Mouse (Mus musculus): ENCODE data around the gene Slc30a1. TPM values are rescaled to one million over a fixed set of nuclear protein-coding genes. Genes with fewer than 3 reads are reported as not detected.

Gene Slc30a1
- polyA plus RNA-seq, 1 experiment: 11.2 TPM

DNA sequence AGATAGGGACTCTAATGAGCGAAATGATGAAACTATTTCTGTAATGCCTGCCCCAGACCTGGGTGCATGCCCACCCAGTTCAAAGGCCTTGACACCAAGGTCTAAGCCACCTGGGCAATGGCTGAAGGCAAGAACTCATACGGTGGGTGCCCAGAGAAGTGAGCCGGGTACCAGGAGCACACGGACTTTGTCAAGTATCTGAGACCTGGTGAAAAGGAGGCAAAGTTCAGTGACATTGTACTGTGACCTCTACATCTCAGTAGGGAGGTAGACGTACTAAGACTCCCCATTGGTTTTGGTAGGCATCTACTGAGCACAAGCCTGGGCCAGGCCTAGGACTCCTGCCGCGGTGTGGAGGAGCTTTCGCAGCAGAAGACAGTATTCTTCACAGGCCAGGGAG, 38.8 kb downstream of the Slc30a1 start:
- no peak for DNase-seq (ENCODE audit: low spot score)

DNA sequence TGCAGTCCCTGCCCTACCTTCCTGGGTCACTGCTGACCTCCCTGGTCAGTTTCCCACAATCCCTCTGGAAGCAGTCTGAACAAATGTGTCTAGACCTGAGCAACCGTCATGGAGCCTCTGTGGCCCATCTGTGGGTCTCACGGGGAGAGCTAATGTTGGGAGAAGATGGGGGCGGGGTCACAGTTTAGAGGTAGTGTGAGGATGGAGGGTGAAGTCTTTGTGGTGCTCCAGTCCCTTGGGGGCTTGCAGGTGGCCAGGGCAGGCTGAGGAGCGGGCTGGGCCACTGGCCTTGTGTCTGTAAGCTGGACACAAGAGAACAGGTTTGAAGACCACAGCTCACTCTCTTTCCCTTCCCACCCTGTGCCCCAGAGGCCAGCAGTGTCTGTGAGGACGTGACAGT, 39.2 kb downstream of the Slc30a1 start:
- no peak for DNase-seq (ENCODE audit: low spot score)

DNA sequence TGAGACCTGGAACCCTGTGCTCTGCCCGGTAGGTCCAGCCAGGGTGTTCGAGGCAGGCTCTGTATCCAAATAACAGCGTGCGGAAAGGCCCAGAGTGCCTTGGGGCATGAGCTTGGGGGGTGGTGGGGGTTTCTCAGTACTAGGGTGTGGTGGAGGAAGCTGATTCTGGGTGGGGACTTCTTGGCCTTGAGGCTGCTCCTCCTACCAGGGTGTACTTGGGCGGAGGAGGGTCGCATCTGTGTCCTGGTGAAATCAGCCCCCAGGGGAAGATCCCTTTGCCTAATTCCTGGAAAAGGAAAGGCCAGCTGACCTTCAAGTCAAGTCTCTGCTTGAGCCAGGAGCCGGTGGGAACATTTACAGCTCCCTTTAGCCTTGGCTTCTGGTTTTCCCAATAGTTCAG, 39.7 kb downstream of the Slc30a1 start:
- DNase-seq (ENCODE audit: low spot score): no peak

DNA sequence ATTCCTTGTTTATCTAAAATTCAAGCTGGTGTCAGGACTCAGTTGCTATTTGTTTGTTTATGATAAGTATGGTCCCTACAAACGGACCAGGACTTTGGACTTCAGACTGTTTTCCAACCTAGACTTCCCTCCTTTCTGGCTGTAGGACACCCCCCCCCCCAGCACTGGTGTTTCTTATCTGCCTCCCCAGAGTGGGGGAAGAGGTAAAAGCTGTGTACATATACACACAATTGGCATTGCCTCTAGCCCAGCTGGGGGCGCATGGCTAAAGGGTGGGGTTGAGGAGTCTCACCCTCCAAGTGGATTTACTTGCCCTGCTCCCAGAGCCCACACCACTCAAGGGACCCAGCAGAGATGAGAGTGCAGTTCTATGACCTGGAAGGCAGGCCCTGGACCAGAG, 40.3 kb downstream of the Slc30a1 start:
- no peak for DNase-seq (ENCODE audit: low spot score)

DNA sequence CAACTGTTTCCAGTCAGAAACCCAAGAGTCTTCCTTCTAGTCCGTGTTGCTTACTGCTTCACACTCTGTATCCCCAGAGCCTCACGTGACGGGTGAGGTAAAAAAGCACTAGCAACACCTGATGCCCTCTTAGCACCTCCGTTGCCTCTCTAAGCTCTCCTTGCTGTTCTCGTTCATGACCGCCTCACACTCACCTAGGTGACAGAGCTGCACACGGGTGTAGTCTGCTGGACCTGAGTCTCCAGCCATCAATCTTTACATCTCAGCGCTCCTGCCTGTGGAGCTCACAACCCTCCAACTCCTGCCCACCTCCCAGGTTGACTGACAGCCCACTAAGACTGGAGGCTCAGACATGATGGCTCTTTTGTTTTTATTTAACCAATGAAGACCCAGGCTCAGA, 41.2 kb downstream of the Slc30a1 start:
- no peak for DNase-seq (ENCODE audit: low spot score)

DNA sequence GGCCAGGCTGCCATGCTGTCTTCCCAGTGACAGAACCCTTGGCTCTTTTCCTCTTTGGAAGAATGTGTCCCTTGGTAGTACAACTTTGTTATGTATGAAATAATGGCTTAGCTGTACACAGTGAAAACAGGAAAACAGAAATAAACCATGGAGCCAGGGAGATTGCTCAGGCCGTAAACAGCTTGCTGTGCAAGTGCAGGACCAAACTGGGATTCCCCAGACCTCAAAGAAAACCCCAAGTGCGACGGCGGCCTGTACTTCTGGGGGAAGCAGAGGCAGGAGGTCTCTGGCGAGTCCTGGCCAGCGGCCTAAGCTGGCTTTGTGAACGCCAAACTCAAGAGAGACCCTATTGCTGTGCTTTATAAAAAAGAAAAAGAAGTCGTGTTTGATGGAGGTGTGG, 42.0 kb downstream of the Slc30a1 start:
- no peak for DNase-seq (ENCODE audit: low spot score)

DNA sequence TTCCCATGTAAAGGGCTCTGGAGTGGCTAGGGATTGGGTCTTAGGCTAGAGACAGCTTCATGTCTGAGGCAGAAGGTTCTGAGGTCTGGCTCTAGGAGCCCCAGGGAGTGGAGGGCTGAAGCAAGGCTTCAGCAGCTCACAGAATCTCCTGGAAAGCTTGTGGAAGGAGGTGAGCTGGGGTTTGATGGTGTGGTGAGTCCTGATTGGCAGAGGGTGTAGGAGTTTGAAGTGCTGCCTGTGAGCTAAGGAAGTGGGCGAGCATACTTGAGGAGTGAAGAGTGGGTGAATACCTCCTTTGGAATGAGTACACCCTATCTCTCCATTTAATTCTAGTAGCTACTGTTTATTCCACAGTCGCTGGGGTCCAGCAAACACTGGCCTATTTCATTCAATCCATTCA, 44.0 kb downstream of the Slc30a1 start:
- no peak for DNase-seq (ENCODE audit: low spot score)

DNA sequence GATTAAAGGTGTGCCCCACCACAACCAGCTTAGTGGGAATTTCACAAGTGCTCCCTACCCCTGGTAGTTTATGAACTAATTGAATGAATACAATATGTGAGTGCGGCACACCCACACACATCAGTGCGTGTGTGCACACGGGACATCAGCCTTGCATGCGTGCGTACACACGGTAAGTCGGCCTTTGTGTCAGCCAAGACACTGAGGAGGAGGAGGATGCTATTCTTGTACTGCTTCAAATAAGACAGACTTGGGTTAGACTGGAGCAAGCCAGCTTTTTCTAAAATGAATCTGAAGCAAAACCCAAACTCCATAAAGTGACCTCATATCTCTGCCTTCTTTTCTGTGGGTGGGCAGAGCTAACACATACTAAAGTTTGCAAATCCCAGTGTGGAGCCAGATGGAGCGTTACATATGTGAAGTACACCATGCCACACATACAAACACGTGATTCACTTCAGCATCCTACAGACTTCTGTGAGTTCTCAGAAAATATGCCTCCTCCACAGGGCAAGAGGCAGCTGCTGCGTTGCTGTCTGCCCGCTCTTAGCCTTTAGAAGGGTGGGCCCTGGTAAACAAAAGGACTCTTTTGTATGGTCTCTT, 46.3 kb downstream of the Slc30a1 start:
- no peak for DNase-seq (ENCODE audit: low spot score)

DNA sequence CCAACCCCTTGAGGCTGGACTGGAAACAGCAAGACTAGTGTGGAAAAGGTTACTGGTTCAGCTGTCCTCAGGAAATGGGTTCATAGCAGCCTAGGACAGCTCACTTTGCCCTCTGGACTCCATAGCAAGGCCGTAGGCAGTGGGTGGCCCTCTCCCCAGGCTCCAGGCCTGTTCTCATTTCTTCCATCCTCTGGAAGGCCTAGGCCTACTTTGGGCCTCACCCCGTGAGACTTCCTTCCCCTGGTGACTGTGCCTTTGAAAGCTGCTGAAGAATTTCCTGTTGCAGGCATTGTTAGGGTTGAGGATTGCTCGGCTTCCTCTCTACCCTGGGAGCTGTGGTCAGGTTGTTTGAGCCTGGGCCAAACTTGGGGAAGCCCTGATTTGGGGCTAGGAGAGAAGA, 48.5 kb downstream of the Slc30a1 start:
- DNase-seq (ENCODE audit: low spot score): no peak

DNA sequence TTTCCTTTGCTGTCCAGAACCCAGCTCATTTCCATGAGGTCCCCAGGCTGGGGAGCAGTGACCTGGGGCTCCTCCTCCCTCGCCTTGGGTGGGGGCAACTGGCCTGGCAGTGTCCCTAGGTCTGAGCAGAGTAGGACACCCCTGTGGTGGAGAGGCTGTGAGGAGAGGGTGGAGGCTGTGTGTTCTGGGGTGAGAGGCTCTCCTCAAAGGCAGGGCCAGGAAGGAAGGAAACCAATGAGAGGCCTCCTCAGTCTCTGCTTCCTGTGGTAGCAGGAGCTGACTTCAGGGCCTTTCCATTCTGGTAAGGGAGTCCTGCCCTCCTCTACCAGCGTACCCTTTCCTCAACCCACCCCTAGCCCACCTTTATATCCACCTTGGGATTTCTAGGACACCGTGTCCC, 49.7 kb downstream of the Slc30a1 start:
- no peak for DNase-seq (ENCODE audit: low spot score)

DNA sequence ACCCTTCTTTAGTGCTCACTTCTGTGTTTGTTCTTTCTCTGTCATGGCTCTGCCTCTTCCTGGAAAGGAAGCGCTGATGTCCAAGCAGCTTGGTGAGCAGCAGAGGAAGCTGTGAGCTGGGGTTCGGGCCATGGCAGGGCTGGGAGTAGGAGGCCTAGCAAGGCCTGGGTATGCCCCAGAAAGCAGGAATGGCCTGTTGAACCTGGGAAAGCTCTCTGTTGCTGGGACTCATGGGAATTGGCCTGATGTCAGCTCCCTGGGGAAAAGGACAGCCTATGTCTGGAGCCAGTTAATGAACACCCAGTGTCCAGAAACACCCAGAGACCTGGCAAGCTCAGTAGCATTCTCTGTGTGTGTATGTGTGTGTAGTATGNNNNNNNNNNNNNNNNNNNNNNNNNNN, 50.3 kb downstream of the Slc30a1 start:
- DNase-seq (ENCODE audit: low spot score): no peak

DNA sequence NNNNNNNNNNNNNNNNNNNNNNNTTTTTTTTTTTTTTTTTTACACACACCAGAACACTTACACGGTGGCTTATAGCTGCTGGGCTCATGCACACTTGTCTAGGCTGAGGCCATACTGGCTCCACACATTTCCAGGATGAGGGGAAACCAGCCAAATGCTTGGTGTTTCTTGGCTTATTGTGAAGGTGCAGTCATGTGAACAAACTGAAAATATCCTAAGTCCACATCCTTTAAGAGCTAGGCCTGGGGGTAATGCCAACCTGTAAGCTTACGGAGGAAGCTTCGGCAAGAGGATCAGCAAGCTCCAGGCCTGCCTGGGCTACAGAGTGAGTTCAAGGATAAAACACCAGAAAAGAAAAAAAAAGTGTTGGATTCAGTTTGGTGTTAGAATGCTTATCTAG, 50.8 kb downstream of the Slc30a1 start:
- DNase-seq (ENCODE audit: low spot score): no peak

DNA sequence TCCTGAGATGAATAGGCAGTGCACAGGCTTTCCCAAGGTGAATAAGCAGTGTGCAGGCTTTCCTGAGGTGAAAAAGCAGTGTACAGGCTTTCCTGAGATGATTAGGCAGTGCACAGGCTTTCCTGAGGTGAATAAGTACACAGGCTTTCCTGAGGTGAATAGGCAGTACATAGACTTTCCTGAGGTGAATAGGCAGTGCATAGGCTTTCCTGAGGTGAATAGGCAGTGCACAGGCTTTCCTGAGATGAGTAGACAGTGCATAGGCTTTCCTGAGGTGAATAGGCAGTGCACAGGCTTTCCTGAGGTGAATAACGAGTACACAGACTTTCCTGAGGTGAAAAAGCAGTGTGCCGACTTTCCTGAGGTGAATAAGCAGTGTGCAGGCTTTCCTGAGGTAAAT, 54.4 kb downstream of the Slc30a1 start:
- DNase-seq (ENCODE audit: low spot score): no peak

Other genes with a start within 250 kb of the Slc30a1 start
- gene Lpgat1, start 188.9 kb upstream of the Slc30a1 start, polyA plus RNA-seq (2012; rRNA removed): 30.0 and 33.1 TPM in 2 replicates
- gene Nek2, start 85.3 kb upstream of the Slc30a1 start, polyA plus RNA-seq (2012; rRNA removed): 0.81 and 1.1 TPM in 2 replicates
- gene Rd3, start 70.6 kb downstream of the Slc30a1 start, polyA plus RNA-seq (2012; rRNA removed): 0.06 and 0.10 TPM in 2 replicates
- gene Traf5, start 185.8 kb downstream of the Slc30a1 start, polyA plus RNA-seq (2012; rRNA removed): 50.6 and 60.3 TPM in 2 replicates
- gene Rcor3, start 231.3 kb downstream of the Slc30a1 start, polyA plus RNA-seq (2012; rRNA removed): 32.0 and 34.2 TPM in 2 replicates